Mouse (Mus musculus) intestine, embryonic 15.5 days (tissue): Measurements from ENCODE around the gene Lancl3. TPM values are rescaled to one million over a fixed set of nuclear protein-coding genes. Genes with fewer than 3 reads are reported as not detected.

Experiments used
- ATAC-seq: fragments of 200-750 bp; cut with Nextera tagmentation; 2 replicates; pipeline ENCODE4 v1.8.0; 2017; ENCODE audit warnings: moderate TSS enrichment, moderate library complexity
- H3K27ac ChIP-seq: fragments of 300-500 bp; sonication (generic); 2 replicates; pipeline ENCODE4 v1.5.1; 2015; ENCODE audit warnings: mild to moderate bottlenecking, inconsistent platforms
- H3K27me3 ChIP-seq: fragments of 300-500 bp; sonication (generic); replicated peaks from 2 replicates; pipeline ENCODE4 v1.6.1; 2015; ENCODE audit warnings: inconsistent platforms
- H3K36me3 ChIP-seq: fragments of 300-500 bp; sonication (generic); 2 replicates; pipeline ENCODE4 v1.6.1; 2015; ENCODE audit warnings: inconsistent platforms
- H3K4me1 ChIP-seq: fragments of 300-500 bp; sonication (generic); replicated peaks from 2 replicates; pipeline ENCODE4 v1.6.1; 2015; ENCODE audit warnings: inconsistent platforms
- H3K4me2 ChIP-seq: fragments of 300-500 bp; sonication (generic); replicated peaks from 2 replicates; pipeline ENCODE4 v1.6.1; 2015; ENCODE audit warnings: mild to moderate bottlenecking, inconsistent platforms
- H3K4me3 ChIP-seq: fragments of 300-500 bp; sonication (generic); replicated peaks from 2 replicates; pipeline ENCODE4 v1.5.1; 2015; ENCODE audit warnings: inconsistent platforms
- H3K9ac ChIP-seq: fragments of 300-500 bp; sonication (generic); 2 replicates; pipeline ENCODE4 v1.6.1; 2015; ENCODE audit warnings: inconsistent platforms
- H3K9me3 ChIP-seq: fragments of 300-500 bp; sonication (generic); 2 replicates; pipeline ENCODE4 v1.6.1; 2016; ENCODE audit warnings: inconsistent platforms
- WGBS: fragments of 180-500 bp; shearing (Covaris S2); methylation state at CpG from one replicate; pipeline ENCODE4 v1.1.7; 2015; 5-methylcytosine and 5-hydroxymethylcytosine counted together
- polyA plus RNA-seq: library from polyadenylated mRNA; unstranded; fragments of >200 nt; fragmentation: Nextera tagmentation; extraction: Ambion mirVana; gene quantifications from 2 replicates; pipeline ENCODE4 v1.2.1, GENCODE M21; 2015

Lancl3 gene
- polyA plus RNA-seq: 0.69 and 0.78 TPM in 2 replicates

DNA sequence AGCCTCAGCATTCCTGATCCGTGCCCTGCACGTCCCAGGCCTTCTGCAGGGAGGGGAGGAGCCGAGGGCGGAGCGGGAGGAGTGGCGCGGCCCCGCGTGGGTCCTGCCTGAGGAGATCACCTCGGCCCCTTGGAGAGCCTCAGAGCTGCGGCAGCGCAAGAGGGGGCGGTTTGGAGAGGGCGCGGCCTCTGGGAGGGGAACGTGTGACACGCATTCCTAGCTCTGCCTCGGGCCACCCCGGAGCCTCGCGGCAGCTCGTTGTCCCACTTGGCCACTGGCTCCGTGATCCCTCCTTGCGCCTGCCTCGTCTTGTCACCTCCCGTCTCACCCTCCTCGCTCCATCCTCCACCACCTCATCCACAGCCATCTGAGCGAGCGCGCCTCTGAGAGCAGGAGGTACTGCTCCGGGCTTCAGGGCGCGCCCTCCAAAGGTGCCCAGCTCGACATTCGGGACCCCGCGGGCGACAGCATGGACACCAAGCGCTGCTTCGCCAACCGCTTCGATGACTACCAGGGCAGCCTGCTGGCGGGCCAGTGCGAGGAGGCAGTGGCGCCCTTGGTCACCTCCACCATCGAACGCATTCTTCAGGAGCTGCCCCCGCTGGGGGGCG, at the start of gene Lancl3:
Lancl3 (plus strand) TSS at position 142 of the 611 bp plus-strand sequence.
- peak within 1 kb of the TSS; percentile 43 for H3K4me3 ChIP-seq
- no peaks in the 10 kb centered on the region for H3K27me3 ChIP-seq
- H3K36me3 ChIP-seq: no peaks in the 10 kb centered on the region
- no peaks in the 10 kb centered on the region for H3K9me3 ChIP-seq
- ATAC-seq: peak; percentile 85
- no peaks in the 10 kb centered on the region for H3K4me1 ChIP-seq
- WGBS: 19% methylated on average over 48 of the region's 49 CpGs
- peak within 1 kb of the TSS; percentile 30 for H3K9ac ChIP-seq
- H3K4me2 ChIP-seq: peak within 1 kb of the TSS; percentile 75
- no peak within 1 kb of the TSS for H3K27ac ChIP-seq

DNA sequence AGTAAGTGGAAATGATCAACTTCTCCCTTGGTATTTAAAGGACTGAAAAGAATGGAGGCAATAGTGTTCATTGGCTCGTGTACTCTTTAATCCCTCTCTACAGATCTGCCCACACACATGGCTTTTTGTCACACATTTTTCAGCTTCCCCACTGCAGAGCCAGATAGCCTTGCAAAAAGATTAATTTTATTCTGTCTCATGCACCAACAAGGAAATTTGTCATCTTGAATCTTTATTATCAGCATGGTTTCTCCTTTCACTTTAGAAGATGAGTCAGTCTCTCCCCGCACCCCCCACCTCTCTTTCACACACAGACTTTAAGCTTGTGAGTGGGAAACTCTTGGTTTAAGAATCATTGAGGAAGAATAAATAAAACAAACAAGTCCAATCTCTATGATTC, 20.7 kb upstream of the Lancl3 start:
- H3K9me3 ChIP-seq: no peaks in the 10 kb centered on the region
- H3K4me3 ChIP-seq: no peak overlapping the region
- H3K4me2 ChIP-seq: no peak overlapping the region
- H3K36me3 ChIP-seq: no peaks in the 10 kb centered on the region
- no peaks in the 10 kb centered on the region for H3K27me3 ChIP-seq
- 67% methylated on average over 2 of the region's 2 CpGs for WGBS
- no peak overlapping the region for H3K9ac ChIP-seq
- H3K4me1 ChIP-seq: no peaks in the 10 kb centered on the region
- no peak overlapping the region for H3K27ac ChIP-seq
- no peak for ATAC-seq

DNA sequence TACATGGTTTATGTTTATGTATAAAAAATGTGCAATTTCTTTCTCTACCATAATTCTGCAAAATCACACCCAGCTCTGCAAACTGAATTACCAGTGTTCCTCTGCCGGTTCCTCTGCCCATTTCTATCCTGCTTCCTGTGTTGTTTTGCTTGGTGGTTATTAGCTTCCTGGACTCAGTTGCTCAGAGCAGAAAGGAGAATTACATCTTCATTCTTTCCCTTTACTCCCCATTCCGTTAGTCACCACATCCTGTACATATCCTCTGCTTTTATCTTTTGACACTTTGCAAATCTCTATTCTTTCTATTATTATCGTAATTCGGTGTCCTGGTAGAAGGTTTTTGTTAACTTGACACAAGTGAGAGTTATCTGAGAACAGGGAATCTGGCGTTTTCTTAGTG, 18.1 kb upstream of the Lancl3 start:
- no peak for ATAC-seq
- Histone ChIP-seq H3K9ac (no peak overlapping the region), H3K27ac (no peak overlapping the region), H3K4me1 (no peaks in the 10 kb centered on the region), H3K9me3 (no peaks in the 10 kb centered on the region), H3K27me3 (no peaks in the 10 kb centered on the region), H3K4me3 (no peak overlapping the region), H3K4me2 (no peak overlapping the region), H3K36me3 (no peaks in the 10 kb centered on the region)
- WGBS: 77% methylated on average over 5 of the region's 5 CpGs

DNA sequence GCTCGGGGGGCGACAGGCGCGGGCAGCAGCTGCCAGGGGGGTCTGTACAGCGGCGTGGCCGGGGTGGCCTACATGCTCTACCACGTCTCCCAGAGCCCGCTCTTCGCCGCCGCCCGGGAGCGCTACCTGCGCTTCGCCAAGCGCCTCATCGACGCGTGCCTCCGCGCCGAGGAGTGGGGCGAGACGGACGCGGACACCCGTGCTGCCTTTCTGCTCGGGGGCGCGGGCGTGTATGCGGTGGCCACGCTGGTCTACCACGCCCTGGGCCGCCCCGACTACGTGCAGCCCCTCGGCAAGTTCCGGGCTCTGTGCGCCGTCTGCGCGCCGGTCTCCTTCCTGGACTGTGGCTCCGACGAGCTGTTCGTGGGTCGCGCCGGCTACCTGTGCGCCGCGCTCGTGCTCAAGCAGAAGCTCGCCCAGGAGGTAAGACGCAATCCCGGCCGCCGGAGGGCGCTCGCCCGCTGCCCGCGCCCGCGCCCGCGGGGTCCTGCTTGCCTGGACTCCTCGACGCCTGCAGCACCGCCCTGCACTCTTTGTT, 747 bp downstream of the Lancl3 start:
- H3K9me3 ChIP-seq: no peaks in the 10 kb centered on the region
- H3K36me3 ChIP-seq: no peaks in the 10 kb centered on the region
- no peak overlapping the region for H3K27ac ChIP-seq
- 24% methylated on average over 71 of the region's 72 CpGs for WGBS
- H3K27me3 ChIP-seq: no peaks in the 10 kb centered on the region
- H3K4me3 ChIP-seq: peak overlapping the region; percentile 43
- no peaks in the 10 kb centered on the region for H3K4me1 ChIP-seq
- peak; percentile 67 for ATAC-seq
- peak overlapping the region; percentile 30; the same call in 1 of the 2 replicates for H3K9ac ChIP-seq
- peak overlapping the region; percentile 75 for H3K4me2 ChIP-seq

DNA sequence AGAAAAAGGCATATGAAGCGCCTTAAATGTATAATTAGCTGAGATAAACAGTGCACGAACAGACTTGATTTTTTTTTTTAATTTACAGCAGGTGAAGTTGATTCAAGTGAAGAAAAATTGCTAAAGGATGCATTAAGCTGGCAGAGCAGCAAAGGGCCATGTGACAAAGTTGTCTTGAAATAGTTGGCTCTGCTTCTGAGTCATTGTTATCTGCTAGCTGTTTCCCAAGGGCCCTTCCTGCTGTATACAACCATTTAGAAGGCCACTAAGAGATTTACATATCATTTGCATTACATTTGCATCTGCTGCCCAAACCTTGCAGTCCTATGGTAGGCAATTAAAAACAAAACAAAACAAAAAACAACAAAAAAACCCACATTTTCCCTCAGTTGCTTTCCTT, 2.3 kb downstream of the Lancl3 start:
- Histone ChIP-seq H3K27me3 (no peaks in the 10 kb centered on the region), H3K9me3 (no peaks in the 10 kb centered on the region), H3K4me3 (no peak overlapping the region), H3K9ac (no peak overlapping the region), H3K27ac (no peak overlapping the region), H3K4me1 (no peaks in the 10 kb centered on the region), H3K4me2 (no peak overlapping the region), H3K36me3 (no peaks in the 10 kb centered on the region)
- WGBS: 76% methylated on average over 2 of the region's 2 CpGs
- no peak for ATAC-seq

DNA sequence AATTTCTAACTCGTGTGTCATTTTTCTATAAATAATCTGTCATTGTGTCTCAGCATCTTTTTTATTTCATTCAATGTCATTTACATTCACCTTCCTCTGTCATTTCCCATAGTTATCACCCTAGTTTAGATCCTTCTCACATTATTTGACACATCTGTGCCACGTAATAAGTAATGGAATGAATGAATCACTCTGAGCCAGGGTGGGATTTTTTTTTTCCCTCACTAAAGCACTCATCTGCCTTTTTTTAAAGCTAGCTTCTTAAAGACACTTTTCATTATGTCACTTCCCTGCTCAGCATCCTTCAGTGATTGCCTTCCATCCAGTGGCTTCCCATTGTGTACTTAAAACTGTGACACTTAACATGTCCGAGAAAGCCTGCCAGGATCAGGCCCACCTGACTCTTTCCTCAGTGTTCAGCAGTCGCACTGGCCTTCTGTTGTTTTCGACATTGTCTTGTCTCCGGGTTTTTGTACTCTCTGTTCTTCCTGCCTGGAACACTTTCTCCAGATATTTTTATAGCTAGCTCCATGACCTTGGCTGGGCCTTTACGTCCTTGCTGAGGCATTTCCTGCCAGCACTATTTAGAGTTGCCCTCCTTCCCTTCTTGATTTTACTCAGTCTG, 3.2 kb downstream of the Lancl3 start:
- no peak overlapping the region for H3K4me3 ChIP-seq
- H3K4me2 ChIP-seq: no peak overlapping the region
- ATAC-seq: no peak
- H3K9ac ChIP-seq: no peak overlapping the region
- WGBS: 53% methylated on average over 7 of the region's 7 CpGs
- no peaks in the 10 kb centered on the region for H3K27me3 ChIP-seq
- H3K27ac ChIP-seq: no peak overlapping the region
- no peaks in the 10 kb centered on the region for H3K4me1 ChIP-seq
- H3K36me3 ChIP-seq: no peaks in the 10 kb centered on the region
- H3K9me3 ChIP-seq: no peaks in the 10 kb centered on the region

DNA sequence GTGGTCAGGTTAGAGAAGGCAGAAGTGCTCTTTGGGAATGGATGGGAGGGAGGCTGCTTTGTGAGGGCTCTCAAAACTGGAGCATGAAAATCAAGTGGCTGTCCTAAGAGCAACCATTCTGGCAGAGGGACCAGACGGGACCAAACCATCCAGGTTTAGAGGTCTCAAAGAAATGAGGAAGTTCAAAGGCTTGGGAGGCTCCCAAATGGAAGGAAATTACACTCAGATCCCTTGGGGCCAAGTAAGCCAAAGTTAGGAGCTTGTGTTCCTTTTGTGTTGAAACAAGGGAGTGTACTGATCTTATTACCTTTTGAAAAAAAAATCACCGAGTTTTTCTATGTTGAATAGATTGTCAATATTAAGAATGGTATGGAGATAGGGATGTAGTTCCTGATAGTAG, 5.4 kb downstream of the Lancl3 start:
- Histone ChIP-seq H3K4me2 (no peak overlapping the region), H3K4me3 (no peak overlapping the region)
- ATAC-seq: no peak

DNA sequence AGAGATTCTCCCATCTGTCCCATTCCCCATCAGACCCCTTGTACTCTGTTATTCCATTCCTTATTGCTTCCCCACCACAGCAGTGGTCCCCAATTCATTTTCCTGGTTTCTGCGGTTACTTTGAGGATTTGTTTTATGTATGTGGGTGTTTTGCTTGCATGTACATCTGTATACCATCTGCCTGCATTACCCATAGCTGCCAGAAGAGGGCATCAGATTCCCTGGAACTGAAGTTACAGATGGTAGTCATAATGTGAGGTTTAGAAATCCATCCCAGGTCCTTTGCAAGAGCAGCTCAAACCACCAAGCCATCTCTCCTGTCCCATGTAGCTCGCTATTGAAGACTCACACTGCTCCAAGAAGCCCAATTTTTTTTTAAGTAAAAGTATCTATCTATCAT, 16.5 kb downstream of the Lancl3 start:
- no peak overlapping the region for H3K4me2 ChIP-seq
- H3K4me1 ChIP-seq: no peaks in the 10 kb centered on the region
- H3K4me3 ChIP-seq: no peak overlapping the region
- H3K9me3 ChIP-seq: no peaks in the 10 kb centered on the region
- H3K27me3 ChIP-seq: no peaks in the 10 kb centered on the region
- WGBS: 84% methylated on average over 2 of the region's 2 CpGs
- H3K27ac ChIP-seq: no peak overlapping the region
- H3K36me3 ChIP-seq: no peaks in the 10 kb centered on the region
- H3K9ac ChIP-seq: no peak overlapping the region
- ATAC-seq: no peak

More for the DNA sequence above, 5.4 kb downstream of the Lancl3 start:
- no peaks in the 10 kb centered on the region for H3K36me3 ChIP-seq
- H3K4me1 ChIP-seq: no peaks in the 10 kb centered on the region
- H3K9ac ChIP-seq: no peak overlapping the region
- H3K27ac ChIP-seq: no peak overlapping the region
- no peaks in the 10 kb centered on the region for H3K27me3 ChIP-seq
- 79% methylated on average over 2 of the region's 2 CpGs for WGBS
- H3K9me3 ChIP-seq: no peaks in the 10 kb centered on the region

DNA sequence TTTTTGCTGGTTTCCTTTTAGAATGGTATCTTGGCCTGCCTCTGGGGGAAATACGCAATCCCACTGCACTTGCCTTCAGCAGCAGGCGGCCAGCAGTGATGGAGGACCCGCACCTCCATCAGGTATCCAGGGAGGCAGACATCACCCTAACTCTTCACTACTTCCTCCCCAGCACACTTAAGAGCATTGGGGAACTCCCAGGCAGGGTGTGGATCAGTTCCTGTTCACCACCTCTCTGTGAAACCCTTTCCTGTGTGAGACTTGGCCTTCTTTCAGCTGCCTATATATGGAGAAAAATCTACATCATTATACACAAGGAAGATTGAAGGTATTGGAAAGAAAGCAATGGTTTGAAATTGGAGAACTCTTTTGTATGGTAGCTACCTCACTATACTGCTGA, 19.9 kb downstream of the Lancl3 start:
- H3K4me1 ChIP-seq: no peaks in the 10 kb centered on the region
- no peak overlapping the region for H3K4me2 ChIP-seq
- no peak overlapping the region for H3K4me3 ChIP-seq
- no peak overlapping the region for H3K9ac ChIP-seq
- H3K27ac ChIP-seq: no peak overlapping the region
- H3K36me3 ChIP-seq: no peaks in the 10 kb centered on the region
- H3K27me3 ChIP-seq: no peaks in the 10 kb centered on the region
- WGBS: 93% methylated on average over 3 of the region's 3 CpGs
- H3K9me3 ChIP-seq: no peaks in the 10 kb centered on the region
- no peak for ATAC-seq

DNA sequence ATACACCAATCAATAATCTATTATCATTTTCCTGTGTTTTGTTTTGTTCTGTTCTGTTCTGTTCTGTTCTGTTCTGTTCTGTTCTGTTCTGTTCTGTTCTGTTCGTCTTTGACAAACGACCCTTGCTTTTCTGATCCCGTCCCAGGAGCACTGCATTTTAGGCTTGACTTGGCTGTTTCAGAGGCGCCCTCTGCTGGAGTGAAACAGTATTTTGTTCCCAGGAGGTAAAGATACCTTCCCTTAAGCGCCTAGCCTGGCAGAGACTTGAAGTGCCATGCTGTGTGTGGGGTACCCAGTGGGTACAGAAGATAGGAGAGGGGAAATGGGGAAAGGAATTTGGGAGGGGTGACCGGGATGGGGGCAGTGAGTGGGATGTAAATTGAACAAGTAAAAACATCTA, 21.5 kb downstream of the Lancl3 start:
- Histone ChIP-seq H3K36me3 (no peaks in the 10 kb centered on the region), H3K4me1 (no peaks in the 10 kb centered on the region), H3K9me3 (no peaks in the 10 kb centered on the region), H3K4me2 (no peak overlapping the region), H3K4me3 (no peak overlapping the region), H3K27ac (no peak overlapping the region), H3K27me3 (no peaks in the 10 kb centered on the region), H3K9ac (no peak overlapping the region)
- WGBS: 35% methylated on average over 6 of the region's 6 CpGs
- no peak for ATAC-seq

DNA sequence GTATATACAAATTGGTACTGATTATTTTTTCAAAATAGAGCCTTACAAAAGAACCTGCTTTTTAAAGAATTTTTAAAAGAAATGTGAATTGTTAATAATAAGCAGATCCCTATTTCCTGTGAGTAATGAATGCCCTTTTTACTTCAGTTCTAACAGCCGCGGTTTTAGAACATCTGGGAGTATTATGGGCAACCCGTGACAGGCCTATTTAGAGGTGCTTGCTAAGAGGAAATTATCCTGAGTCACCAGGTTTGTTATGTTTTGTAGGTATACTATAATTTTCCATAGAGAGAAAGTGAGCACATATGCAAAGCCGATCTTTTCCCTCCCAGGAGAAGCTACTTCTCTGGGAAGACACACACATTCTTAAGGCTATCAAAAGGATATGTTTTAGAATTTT, 22.0 kb downstream of the Lancl3 start:
- 72% methylated on average over 4 of the region's 4 CpGs for whole genome bisulfite sequencing
- H3K9me3 ChIP-seq: no peaks in the 10 kb centered on the region
- no peak for ATAC-seq
- H3K4me1 ChIP-seq: no peaks in the 10 kb centered on the region
- no peaks in the 10 kb centered on the region for H3K36me3 ChIP-seq
- no peaks in the 10 kb centered on the region for H3K27me3 ChIP-seq
- H3K4me3 ChIP-seq: no peak overlapping the region
- H3K4me2 ChIP-seq: no peak overlapping the region
- H3K27ac ChIP-seq: no peak overlapping the region
- H3K9ac ChIP-seq: no peak overlapping the region

DNA sequence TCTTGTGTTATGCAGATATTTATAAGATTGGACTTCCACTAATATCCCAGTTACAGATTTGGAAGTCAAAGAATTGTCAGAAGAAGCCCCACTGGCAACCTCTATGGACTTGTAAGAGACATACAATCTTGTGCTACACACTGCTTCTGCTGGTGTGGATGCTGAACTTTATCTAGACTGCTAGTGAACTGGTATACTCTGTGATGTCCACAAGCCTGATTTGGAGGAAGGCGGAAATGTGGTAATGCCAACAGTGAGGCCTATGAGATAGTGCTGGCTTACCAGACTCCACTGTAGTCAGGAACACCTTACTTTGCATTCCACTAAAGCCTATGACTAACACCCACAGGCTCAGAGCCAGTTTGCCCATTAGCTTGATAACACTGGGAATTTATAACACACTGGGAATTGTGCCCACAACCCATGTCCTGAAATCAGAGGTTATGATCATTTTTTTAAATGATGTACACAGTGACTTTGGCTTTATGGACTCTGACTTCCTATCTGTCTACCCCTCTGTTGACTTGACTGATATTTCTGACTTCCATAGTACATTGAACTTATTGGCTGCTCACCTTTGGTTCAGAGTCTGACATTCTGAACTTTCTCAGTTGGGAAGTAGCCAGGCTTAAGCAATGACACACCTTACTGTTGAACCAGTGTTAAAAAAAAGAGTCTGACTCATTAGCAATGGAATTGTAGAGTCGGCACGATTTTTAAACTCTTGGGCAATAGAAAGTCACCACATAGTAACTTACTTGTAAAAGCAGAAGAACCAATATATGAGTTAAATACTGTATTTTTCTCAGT, 22.9 kb downstream of the Lancl3 start:
- no peak for ATAC-seq
- Histone ChIP-seq H3K27ac (no peak overlapping the region), H3K4me2 (no peak overlapping the region), H3K4me1 (no peaks in the 10 kb centered on the region), H3K27me3 (no peaks in the 10 kb centered on the region), H3K9ac (no peak overlapping the region), H3K4me3 (no peak overlapping the region), H3K9me3 (no peaks in the 10 kb centered on the region), H3K36me3 (no peaks in the 10 kb centered on the region)
- 88% methylated on average over 3 of the region's 3 CpGs for WGBS
